8 mouse cellular contexts compared by ENCODE assay signal in the genomic region with DNA sequence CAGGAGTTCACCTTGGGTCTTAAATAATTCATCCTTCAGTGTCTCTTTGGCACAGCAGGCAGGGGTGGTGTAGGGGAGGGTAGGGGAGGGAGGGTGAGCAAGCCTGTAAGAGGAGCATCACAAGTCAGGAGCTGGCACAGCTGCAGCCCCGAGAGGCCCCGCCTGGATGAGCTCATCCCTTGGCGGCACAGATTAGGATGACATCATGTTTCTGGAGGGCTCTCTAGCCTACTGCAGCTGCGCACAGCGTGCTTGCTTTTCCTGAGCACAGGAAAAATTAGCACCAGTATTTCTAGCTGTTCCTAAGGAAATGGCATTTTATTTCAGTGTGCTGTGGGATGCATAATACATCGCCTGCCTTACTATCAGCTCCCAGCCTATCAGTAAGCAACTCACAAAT.
A peak's percentile ranks its signal among the peaks of the same experiment; 100 is the strongest.
DNase-seq lines count a peak whose midpoint lies in the region; ATAC-seq lines count a peak whose summit lies in the region.

No protein-coding gene starts in this region.

- no peak overlapping the region for H3K4me3 ChIP-seq in intestine, embryonic 14.5 days (ENCODE audit: low read depth, low read length)
- H3K4me3 ChIP-seq in macrophage (ENCODE audit: inconsistent target) = no peak overlapping the region

- H3K4me1 ChIP-seq in intestine, embryonic 14.5 days (replicated peaks; ENCODE audit: control insufficient read depth, insufficient read depth, low read length) = peaks cover 18% of the 10 kb centered on the region

- H3K36me3 ChIP-seq in intestine, embryonic 14.5 days (ENCODE audit: control insufficient read depth, insufficient read depth, low read length) = no peaks in the 10 kb centered on the region
- H3K36me3 ChIP-seq in macrophage (ENCODE audit: inconsistent target) = no peaks in the 10 kb centered on the region

- H3K27ac ChIP-seq in intestine, embryonic 14.5 days (ENCODE audit: low read depth) = peak overlapping the region; percentile 75
- peak overlapping the region; percentile 79 for H3K27ac ChIP-seq in macrophage

- peak; percentile 96 for ATAC-seq in intestine, embryonic 14.5 days (replicated peaks; ENCODE audit: low FRiP score, low TSS enrichment, low read depth)
- no peak for ATAC-seq in erythroblast, adult 5-6 weeks (replicated peaks; ENCODE audit: low FRiP score, poor library complexity, severe bottlenecking)

- 8% methylated on average over 6 of the region's 6 CpGs for WGBS in intestine, embryonic 14.5 days
- 29% methylated on average over 6 of the region's 6 CpGs for WGBS in macrophage (ENCODE audit: missing documents)

- peaks cover 48% of the 10 kb centered on the region; the same call in 1 of the 2 replicates for H3K79me2 ChIP-seq in macrophage (ENCODE audit: inconsistent target)

- no peak overlapping the region for H3K4me2 ChIP-seq in intestine, embryonic 14.5 days (ENCODE audit: low read length)

- H3K9ac ChIP-seq in intestine, embryonic 14.5 days (ENCODE audit: low read length) = 0 out of 2 replicates have a peak overlapping the region, but pooled peaks have one; percentile 16

- no peaks in the 10 kb centered on the region for H3K9me3 ChIP-seq in intestine, embryonic 14.5 days (ENCODE audit: control insufficient read depth, low read length)

- peak; percentile 93 to 94 for DNase-seq in adrenal gland, postnatal 36 days
- peak; percentile 85 for DNase-seq in embryo, embryonic 11 days
- peak; percentile 84 to 87 for DNase-seq in gastrocnemius, postnatal 36 days
- peak; percentile 78 for DNase-seq in intestine, embryonic 14.5 days (ENCODE audit: low spot score)
- DNase-seq in left cerebral cortex, adult 8-10 months (ENCODE audit: low spot score in 2 of 2) = peak; percentile 67 to 97
- DNase-seq in right cerebral cortex, postnatal 36 days (ENCODE audit: low spot score in 2 of 2) = peak; percentile 93 to 96

- intact Hi-C loops in gastrocnemius, postnatal 36 days (cut with DNase I) = no loop called here

- no peaks in the 10 kb centered on the region for H3K27me3 ChIP-seq in intestine, embryonic 14.5 days (replicated peaks; ENCODE audit: control insufficient read depth, insufficient read depth, low read length)
